Mouse (Mus musculus) ES-E14 (cell line): ENCODE measurements around the gene Nlrp9b.
"Not testable (repeated sequence)": the region's sequence is repeated elsewhere in the genome, so short reads cannot be mapped to it uniquely, and the experiment has no call there.

Source experiments
- HCFC1 ChIP-seq: IDR thresholded peaks from 2 replicates; pipeline ENCODE4 v1.6.1; 2012; ENCODE audit warnings: low read length, inconsistent platforms, borderline replicate concordance; ENCODE audit not compliant: insufficient read depth
- MAFK ChIP-seq: IDR thresholded peaks from 2 replicates; pipeline ENCODE4 v1.6.1; 2014; ENCODE audit warnings: mild to moderate bottlenecking, low read depth, low read length, inconsistent platforms; ENCODE audit not compliant: insufficient read depth
- ZC3H11A ChIP-seq: IDR thresholded peaks from 2 replicates; pipeline ENCODE4 v1.6.1; 2012; ENCODE audit warnings: low read depth, mild to moderate bottlenecking, inconsistent platforms, low read length, borderline replicate concordance

DNA sequence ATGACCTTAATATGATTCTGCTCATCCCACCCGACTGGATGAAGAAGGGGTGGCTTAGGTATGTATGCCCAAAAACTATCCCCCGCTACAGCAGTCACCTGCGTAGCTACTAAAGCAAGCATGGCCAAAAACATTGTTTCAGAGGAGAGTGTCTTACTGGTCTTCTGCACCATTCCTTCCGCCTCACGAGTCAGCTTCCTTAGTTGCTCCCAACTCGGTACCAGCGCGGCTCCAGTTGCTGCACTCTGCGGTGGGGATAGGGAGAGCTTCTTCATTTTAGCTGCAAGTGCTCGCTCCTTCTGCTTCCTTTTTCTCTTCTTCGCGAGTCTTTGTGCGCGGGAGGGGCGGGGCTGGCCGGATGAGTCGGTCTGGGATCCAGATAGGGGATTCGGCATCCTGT lies 86.9 kb downstream of the Nlrp9b start:
- not testable (repeated sequence) for TF ChIP-seq HCFC1, ZC3H11A, MAFK
